ENCODE assay signal across 19 mouse cellular contexts in genomic region chr16:6754847-6755246, GRCm38 (mm10).
DNase-seq lines count a peak whose midpoint lies in the region; ATAC-seq and TF ChIP-seq lines count a peak whose summit lies in the region.
"Had no signal": no experiment of that assay in that cellular context is flagged by ENCODE, and none has a peak within 500 bp of the region (broad histone marks: within the 10 kb centered on the region; RNA-seq: fewer than 3 reads in every experiment).

No protein-coding gene starts in this region.

- no peak for TF ChIP-seq CTCF in cortical plate, adult 2 months (IDR thresholded peaks at IDR 0.05; ENCODE audit: extremely low read depth, insufficient read depth, low read length)

- 49% methylated on average over 3 of the region's 3 CpGs for WGBS in midbrain, embryonic 15.5 days

- no peaks in the 10 kb centered on the region for H3K9me3 ChIP-seq in midbrain, embryonic 15.5 days
- H3K9me3 ChIP-seq: heart, embryonic 12.5 days; hindbrain, embryonic 10.5 days; intestine, embryonic 15.5 days; liver, embryonic 15.5 days; midbrain, embryonic 12.5 days; neural tube, embryonic 13.5 days had no signal

- TF ChIP-seq POLR2A in cortical plate, adult 2 months (IDR thresholded peaks at IDR 0.05; ENCODE audit: extremely low read depth, insufficient read depth, low read length): no peak

- peak; percentile 37; the same call in 1 of the 2 replicates for ATAC-seq in midbrain, embryonic 15.5 days (replicated peaks)
- ATAC-seq: CD4-positive, CD25-positive, alpha-beta regulatory T cell, adult 4 months; intestine, embryonic 15.5 days had no signal

- H3K4me3 ChIP-seq in cortical plate, adult 2 months (ENCODE audit: insufficient read depth, low read length): no peak overlapping the region
- no peak overlapping the region for H3K4me3 ChIP-seq in midbrain, embryonic 15.5 days
- H3K4me3 ChIP-seq: heart, embryonic 12.5 days; hindbrain, embryonic 10.5 days; intestine, embryonic 15.5 days; liver, embryonic 15.5 days; midbrain, embryonic 12.5 days; neural tube, embryonic 13.5 days had no signal

- H3K4me2 ChIP-seq in midbrain, embryonic 15.5 days: no peak overlapping the region
- H3K4me2 ChIP-seq: heart, embryonic 12.5 days; intestine, embryonic 15.5 days; liver, embryonic 15.5 days; midbrain, embryonic 12.5 days; neural tube, embryonic 13.5 days had no signal

- H3K9ac ChIP-seq in midbrain, embryonic 15.5 days: no peak overlapping the region
- H3K9ac ChIP-seq: heart, embryonic 12.5 days; intestine, embryonic 15.5 days; liver, embryonic 15.5 days; midbrain, embryonic 12.5 days; neural tube, embryonic 13.5 days had no signal

- H3K36me3 ChIP-seq in midbrain, embryonic 15.5 days (replicated peaks): no peaks in the 10 kb centered on the region
- H3K36me3 ChIP-seq: heart, embryonic 12.5 days; hindbrain, embryonic 10.5 days; intestine, embryonic 15.5 days; liver, embryonic 15.5 days; midbrain, embryonic 12.5 days; neural tube, embryonic 13.5 days had no signal

- no peaks in the 10 kb centered on the region for H3K27me3 ChIP-seq in midbrain, embryonic 15.5 days (replicated peaks)
- H3K27me3 ChIP-seq: heart, embryonic 12.5 days; intestine, embryonic 15.5 days; liver, embryonic 15.5 days; midbrain, embryonic 12.5 days; neural tube, embryonic 13.5 days had no signal

- H3K27ac ChIP-seq in cortical plate, adult 2 months (ENCODE audit: insufficient read depth, low read length): peak overlapping the region; percentile 49; the same call in 1 of the 2 replicates
- no peak overlapping the region for H3K27ac ChIP-seq in midbrain, embryonic 15.5 days
- H3K27ac ChIP-seq: hindbrain, embryonic 10.5 days; intestine, embryonic 15.5 days; liver, embryonic 15.5 days; midbrain, embryonic 12.5 days; neural tube, embryonic 13.5 days; stomach, postnatal 0 days had no signal

- H3K4me1 ChIP-seq in cortical plate, adult 2 months (ENCODE audit: control insufficient read depth, insufficient read depth, low read length): peaks cover 7% of the 10 kb centered on the region
- H3K4me1 ChIP-seq in midbrain, embryonic 15.5 days: 0 out of 2 replicates have a peak, but pooled peaks cover 3% of the 10 kb centered on the region
- H3K4me1 ChIP-seq: intestine, embryonic 15.5 days; liver, embryonic 15.5 days; midbrain, embryonic 12.5 days had no signal

- DNase-seq in layer of hippocampus, adult 9-10 months (ENCODE audit: low spot score): peak; percentile 26
- no peak for DNase-seq in layer of hippocampus, postnatal 36 days
- DNase-seq in brain, adult 2 months (ENCODE audit: low read depth, low spot score): peak; percentile 83
- no peak for DNase-seq in thymus, postnatal 4 days
- no peak for DNase-seq in spleen, postnatal 10 days (ENCODE audit: low spot score in 2 of 2)
- DNase-seq: adrenal gland, postnatal 36 days; cerebellum, postnatal 25 days; gastrocnemius, postnatal 36 days; kidney, postnatal 14 days had no signal

Comparison
In these comparisons a context has a peak if more than half of its experiments do, and no peak if none do; other contexts are left out.
1. DNase-seq: peak in layer of hippocampus, adult 9-10 months (single experiment) and brain, adult 2 months (single experiment); none in layer of hippocampus, postnatal 36 days (0 of 2), thymus, postnatal 4 days (single experiment) and spleen, postnatal 10 days (0 of 2).